Mouse (Mus musculus) stomach, postnatal 0 days (tissue): Measurements from ENCODE around the gene Smg1.

Source experiments
- CTCF ChIP-seq: IDR thresholded peaks from 2 replicates; pipeline ENCODE4 v1.5.1; 2016; ENCODE audit warnings: antibody characterized with exemption, low read depth, mild to moderate bottlenecking, moderate library complexity
- EP300 ChIP-seq: optimal IDR thresholded peaks from 2 replicates; pipeline ENCODE3; 2016; ENCODE audit warnings: antibody characterized with exemption

DNA sequence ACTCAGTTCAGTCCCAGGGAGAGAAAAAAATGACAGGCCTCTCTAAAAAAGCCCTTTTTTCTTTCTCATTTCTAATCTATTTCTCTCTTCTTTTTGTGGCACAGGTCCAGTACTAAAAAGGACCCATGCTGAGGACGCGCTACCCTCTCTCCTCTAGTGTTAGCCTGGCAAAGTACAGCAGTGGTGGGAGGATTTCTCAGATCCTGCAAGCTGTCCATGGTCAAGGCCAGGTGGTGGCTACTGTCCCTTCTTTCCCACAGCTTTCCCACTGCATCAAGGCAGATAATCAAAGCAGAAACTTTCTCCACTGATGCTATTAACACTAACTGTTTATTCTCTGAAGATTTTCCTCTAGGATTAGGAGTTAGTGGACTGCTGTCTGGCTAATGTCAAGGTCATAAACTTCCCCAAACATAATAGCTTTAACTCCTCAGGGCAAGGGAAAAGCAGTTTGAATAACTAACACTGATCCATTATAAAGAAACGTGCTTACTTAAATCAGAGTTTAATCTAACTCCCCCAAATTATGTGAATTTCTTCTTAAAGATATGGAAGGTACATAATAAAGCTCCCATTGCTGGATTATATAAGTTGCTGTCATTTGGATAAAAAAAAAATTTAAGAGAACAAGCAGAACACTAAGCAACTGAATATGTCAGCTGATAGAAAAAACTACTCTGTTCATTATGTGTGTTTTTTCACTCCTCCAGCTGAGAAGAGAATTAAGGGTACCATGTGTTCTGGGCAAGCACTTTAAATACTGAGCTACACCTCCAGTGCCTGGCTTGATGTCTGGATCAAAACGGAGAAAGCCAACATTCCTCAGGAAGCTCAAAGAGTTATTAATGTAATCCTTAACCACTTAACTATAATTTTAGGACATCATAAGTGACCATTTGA is 119.7 kb downstream of the Smg1 start:
- TF ChIP-seq CTCF: no peak
- TF ChIP-seq EP300: no peak
